Mouse (Mus musculus): ENCODE measurements around the gene Med13l.
"Not testable (repeated sequence)": the region's sequence is repeated elsewhere in the genome, so short reads cannot be mapped to it uniquely, and the experiment has no call there.

Med13l gene

GRCm38 (mm10) chr5:118636399-118637369, 76.2 kb downstream of the Med13l start:
- no peak for DNase-seq

GRCm38 (mm10) chr5:118637931-118638330, 77.5 kb downstream of the Med13l start:
- DNase-seq = no peak

GRCm38 (mm10) chr5:118638534-118639109, 78.1 kb downstream of the Med13l start:
- no peak for DNase-seq

DNA sequence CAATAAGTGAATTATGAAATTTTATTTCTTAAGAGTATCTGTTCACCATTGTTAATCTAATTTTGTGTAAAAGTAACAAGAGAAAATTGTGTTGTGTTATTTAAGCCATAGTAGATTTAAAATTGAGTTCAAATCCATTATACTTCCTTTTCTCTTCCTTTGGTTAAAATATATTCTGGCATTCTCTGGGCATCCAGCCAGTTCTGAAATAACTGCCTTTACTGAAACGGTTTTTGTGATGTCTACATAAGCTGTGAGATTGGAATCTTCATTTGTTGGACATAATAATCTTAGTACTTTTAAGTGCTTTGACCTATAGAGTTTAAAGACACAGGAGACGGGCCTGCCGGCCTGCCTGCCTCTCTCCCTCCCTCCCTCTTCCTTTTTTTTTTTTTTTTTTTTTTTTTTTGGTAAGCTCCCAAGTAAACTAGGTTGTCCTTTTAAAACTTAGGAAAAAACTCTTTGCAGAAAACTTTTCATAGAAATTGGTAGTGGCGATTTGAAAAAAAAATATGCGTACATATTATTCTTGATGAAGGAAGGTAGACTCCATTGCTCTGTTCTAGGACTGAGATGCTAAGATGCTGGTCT, 78.7 kb downstream of the Med13l start:
- DNase-seq = no peak

DNA sequence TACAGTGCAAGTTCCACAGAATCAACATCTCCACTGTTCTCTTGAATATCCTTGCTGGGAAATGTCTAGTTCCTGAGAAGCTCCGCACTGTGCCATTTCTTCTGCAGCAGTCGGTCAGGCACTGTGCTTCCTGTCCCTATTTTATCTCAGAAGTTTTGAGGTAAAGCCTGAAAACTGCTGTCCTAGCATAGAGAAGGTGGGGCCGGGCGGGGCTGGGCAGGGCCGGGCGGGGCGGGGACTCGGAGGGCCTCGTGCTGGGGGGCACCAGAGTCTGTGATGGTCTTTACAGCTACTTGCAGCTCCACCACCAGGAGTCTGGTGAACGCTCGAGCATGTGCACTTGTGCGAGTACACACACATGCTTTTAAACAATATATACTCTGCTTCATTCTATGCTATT, 83.6 kb downstream of the Med13l start:
- DNase-seq = no peak

GRCm38 (mm10) chr5:118644511-118644910, 84.0 kb downstream of the Med13l start:
- DNase-seq = no peak

DNA sequence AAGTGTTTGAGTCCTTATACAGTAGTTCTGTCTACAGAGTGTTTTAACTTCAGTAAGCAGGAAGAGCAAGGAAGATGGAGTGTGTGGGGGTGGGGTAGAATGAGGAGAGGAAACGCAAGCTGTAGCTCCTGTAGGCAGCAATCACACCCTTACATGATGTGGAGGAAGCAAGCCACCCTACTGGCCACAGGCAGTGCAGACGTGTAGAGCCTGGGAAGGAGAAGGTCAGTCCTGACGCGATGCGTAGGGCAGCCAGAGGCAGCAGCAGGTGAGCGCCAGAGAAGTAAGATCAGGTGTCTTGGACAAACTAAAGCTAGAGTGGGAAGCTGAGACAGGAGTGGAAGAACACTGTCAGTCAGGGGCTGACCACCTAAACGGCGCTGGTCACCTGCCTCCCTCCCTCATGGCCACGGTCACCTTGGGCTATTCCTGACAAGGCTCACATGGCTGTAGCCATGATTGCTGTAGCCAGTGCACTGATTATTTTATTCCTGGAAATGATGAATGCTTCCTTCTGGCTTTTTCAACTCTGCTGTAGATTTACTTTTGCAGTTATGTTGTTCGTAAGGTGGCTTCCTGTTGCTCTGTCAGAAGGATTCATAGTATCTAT, 84.8 kb downstream of the Med13l start:
- DNase-seq = no peak

- DNase-seq = no peak
Measured at GRCm38 (mm10) chr5:118646897-118647296, 86.4 kb downstream of the Med13l start.

GRCm38 (mm10) chr5:118647384-118647783, 86.9 kb downstream of the Med13l start:
- DNase-seq = peak; percentile 25 to 31

GRCm38 (mm10) chr5:118649215-118650006, 88.9 kb downstream of the Med13l start:
- no peak for DNase-seq

GRCm38 (mm10) chr5:118650007-118650548, 89.6 kb downstream of the Med13l start:
- DNase-seq = no peak

- DNase-seq = no peak
Measured at GRCm38 (mm10) chr5:118650746-118651145, 90.3 kb downstream of the Med13l start.

DNA sequence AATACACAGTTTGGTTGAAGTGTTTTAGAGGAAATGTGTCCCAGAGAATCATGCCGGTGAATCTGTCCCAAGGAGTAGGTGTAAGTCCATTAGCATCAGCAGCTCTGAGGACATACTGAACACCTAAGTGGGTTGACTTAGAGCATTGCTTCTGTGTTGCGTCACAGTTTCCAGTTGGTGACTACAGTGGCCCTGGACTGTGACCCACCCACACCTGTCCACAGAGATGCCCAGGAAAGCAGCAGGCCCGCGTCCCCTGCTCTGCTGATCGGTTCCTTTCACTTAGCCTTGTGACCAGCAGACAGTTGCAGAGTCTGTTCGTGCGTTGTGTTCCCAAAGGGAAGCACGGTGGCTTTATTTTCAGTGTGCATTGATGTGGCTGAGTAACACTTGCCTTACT, 92.1 kb downstream of the Med13l start:
- DNase-seq = no peak

- not testable (repeated sequence) for DNase-seq
Measured at GRCm38 (mm10) chr5:118653119-118653518, 92.6 kb downstream of the Med13l start.

GRCm38 (mm10) chr5:118654599-118654998, 94.1 kb downstream of the Med13l start:
- no peak for DNase-seq

GRCm38 (mm10) chr5:118655025-118655424, 94.5 kb downstream of the Med13l start:
- peak in 1 of 2 experiments; percentile 38 for DNase-seq

DNA sequence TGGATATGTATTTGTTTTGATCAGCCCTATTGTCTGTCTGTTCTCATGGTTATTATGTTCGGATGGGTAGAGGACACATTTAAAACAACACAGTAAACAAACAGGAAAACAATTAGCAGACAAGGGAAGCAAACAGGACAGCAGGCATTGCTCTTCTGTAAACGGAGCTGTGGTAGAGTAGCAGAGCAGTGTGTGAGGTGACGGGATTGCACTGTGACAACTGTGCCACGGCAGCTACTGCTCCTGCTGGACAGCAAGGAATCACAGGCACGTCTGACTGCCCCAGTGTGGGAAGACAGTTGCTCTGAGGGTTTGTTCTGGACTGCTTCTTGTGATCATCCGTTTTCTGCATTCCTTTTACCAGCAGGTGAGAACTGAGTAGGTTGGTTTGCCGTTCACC, 94.9 kb downstream of the Med13l start:
- no peak for DNase-seq

GRCm38 (mm10) chr5:118655966-118656365, 95.5 kb downstream of the Med13l start:
- DNase-seq = no peak

- DNase-seq = no peak
Measured at GRCm38 (mm10) chr5:118658256-118658837, 97.9 kb downstream of the Med13l start.

GRCm38 (mm10) chr5:118659713-118660112, 99.2 kb downstream of the Med13l start:
- no peak for DNase-seq

- no peak for DNase-seq
Measured at GRCm38 (mm10) chr5:118661751-118662150, 101.3 kb downstream of the Med13l start.

DNA sequence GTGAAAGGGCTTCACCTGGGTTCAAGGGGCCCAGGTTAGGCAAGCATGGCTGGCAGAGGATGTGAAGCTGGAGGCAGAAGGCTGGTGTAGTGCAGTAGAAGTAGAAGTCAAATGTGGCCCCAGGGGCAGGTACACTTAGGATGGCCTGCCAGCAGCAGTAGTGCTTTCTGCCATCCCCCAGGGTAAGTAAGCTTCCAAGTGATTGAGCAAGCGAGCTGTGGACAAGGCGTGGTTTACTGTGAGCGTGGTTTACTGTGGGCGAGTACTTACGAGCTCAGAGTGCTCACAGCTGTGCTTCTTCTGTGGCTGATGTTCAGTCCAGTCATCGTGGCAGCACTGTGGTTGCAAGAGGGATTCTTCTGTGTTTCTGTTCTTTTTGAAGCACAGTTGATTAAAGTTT, 103.5 kb downstream of the Med13l start:
- DNase-seq = no peak

All from spleen, adult 18-20 months (tissue).